Mouse (Mus musculus) lung, adult 2 months (tissue): ENCODE data around the gene Fuz.

ENCODE experiments used
- CTCF ChIP-seq: fragments of 200-500 bp; IDR thresholded peaks from 2 replicates; pipeline ENCODE4 v1.5.1; 2011; ENCODE audit warnings: mild to moderate bottlenecking, low read length, control low read depth; ENCODE audit not compliant: insufficient read depth
- POLR2A ChIP-seq: fragments of 200-500 bp; IDR thresholded peaks from 2 replicates; pipeline ENCODE4 v1.6.1; 2011; ENCODE audit warnings: low read depth, mild to moderate bottlenecking, control low read depth, low read length, borderline replicate concordance; ENCODE audit errors: extremely low read depth

- TF ChIP-seq CTCF, result no peak
- TF ChIP-seq POLR2A, result no peak
These were observed 44.1 kb upstream of the Fuz start for GRCm38 (mm10) chr7:44851625-44852234.
